Mouse (Mus musculus): ENCODE results near the gene Scfd2. TPM values are rescaled to one million over a fixed set of nuclear protein-coding genes. Genes with fewer than 3 reads are reported as not detected.

Scfd2 gene
- polyA plus RNA-seq, 1 experiment from 2014 or later: 13.2 TPM

- no peaks in the 10 kb centered on the region for H3K27me3 ChIP-seq (replicated peaks; ENCODE audit: control insufficient read depth, insufficient read depth, low read length)
- no peak for DNase-seq (ENCODE audit: low spot score)
- no peaks in the 10 kb centered on the region for H3K9me3 ChIP-seq (ENCODE audit: control insufficient read depth, low read length)
- peaks cover 14% of the 10 kb centered on the region for H3K4me1 ChIP-seq (replicated peaks; ENCODE audit: control insufficient read depth, insufficient read depth, low read length)
- H3K9ac ChIP-seq (ENCODE audit: low read length): no peak overlapping the region
- no peaks in the 10 kb centered on the region for H3K36me3 ChIP-seq (ENCODE audit: control insufficient read depth, insufficient read depth, low read length)
- no peak for ATAC-seq (replicated peaks; ENCODE audit: low FRiP score, low TSS enrichment, low read depth)
- 51% methylated on average over 4 of the region's 4 CpGs for WGBS
- H3K27ac ChIP-seq (ENCODE audit: low read depth): no peak overlapping the region
- H3K4me2 ChIP-seq (ENCODE audit: low read length): no peak overlapping the region
- H3K4me3 ChIP-seq (ENCODE audit: low read depth, low read length): no peak overlapping the region
Observed at GRCm38 (mm10) chr5:74365984-74366709, 165.4 kb downstream of the Scfd2 start.

DNA sequence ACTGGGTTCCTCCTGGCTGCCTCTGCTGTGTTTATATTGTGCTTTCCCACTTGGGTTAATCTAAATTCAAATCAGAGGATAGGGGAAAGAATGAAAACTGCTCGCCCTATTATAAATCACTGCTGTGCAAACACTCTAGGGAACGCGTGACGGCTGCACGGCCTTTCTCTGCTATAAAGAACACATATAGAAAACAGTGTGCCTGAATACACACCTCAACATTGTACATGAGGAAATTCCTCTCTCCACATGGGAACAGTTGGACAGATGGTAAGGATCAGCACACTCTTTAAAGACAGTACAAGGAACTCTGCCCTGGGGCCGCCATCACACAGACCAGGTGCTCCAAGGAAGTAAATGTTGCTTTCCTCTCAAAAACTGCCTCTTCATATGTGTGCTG, 166.2 kb downstream of the Scfd2 start:
- no peaks in the 10 kb centered on the region for H3K27me3 ChIP-seq (replicated peaks; ENCODE audit: control insufficient read depth, insufficient read depth, low read length)
- peaks cover 14% of the 10 kb centered on the region for H3K4me1 ChIP-seq (replicated peaks; ENCODE audit: control insufficient read depth, insufficient read depth, low read length)
- H3K36me3 ChIP-seq (ENCODE audit: control insufficient read depth, insufficient read depth, low read length): no peaks in the 10 kb centered on the region
- H3K9me3 ChIP-seq (ENCODE audit: control insufficient read depth, low read length): no peaks in the 10 kb centered on the region
- no peak for DNase-seq (ENCODE audit: low spot score)
- 31% methylated on average over 6 of the region's 6 CpGs for WGBS
- no peak overlapping the region for H3K4me3 ChIP-seq (ENCODE audit: low read depth, low read length)
- peak overlapping the region; percentile 3; the same call in 1 of the 2 replicates for H3K4me2 ChIP-seq (ENCODE audit: low read length)
- ATAC-seq (replicated peaks; ENCODE audit: low FRiP score, low TSS enrichment, low read depth): no peak
- no peak overlapping the region for H3K9ac ChIP-seq (ENCODE audit: low read length)
- H3K27ac ChIP-seq (ENCODE audit: low read depth): no peak overlapping the region

DNA sequence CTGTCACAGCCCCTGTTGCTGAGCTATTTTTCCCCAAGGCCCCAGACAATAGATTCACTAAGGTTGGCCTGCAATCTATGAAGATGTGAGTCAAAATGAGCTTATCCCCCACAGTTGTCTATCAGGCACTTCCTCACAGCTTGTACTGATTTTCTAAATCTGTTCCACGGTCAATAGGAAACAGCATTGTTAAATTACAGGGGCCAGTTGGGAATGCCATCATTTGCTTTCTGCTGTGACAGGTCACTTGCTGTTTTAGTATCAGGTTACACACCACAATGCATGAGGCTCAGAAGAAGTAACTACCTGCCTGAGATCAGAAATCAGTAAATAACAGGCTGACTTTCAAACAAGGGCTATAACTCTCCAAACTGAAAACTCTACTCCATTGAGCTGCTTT, 168.3 kb downstream of the Scfd2 start:
- Histone ChIP-seq H3K27me3 (replicated peaks; ENCODE audit: control insufficient read depth, insufficient read depth, low read length) (no peaks in the 10 kb centered on the region), H3K4me3 (ENCODE audit: low read depth, low read length) (no peak overlapping the region), H3K9me3 (ENCODE audit: control insufficient read depth, low read length) (no peaks in the 10 kb centered on the region), H3K4me1 (replicated peaks; ENCODE audit: control insufficient read depth, insufficient read depth, low read length) (peaks cover 14% of the 10 kb centered on the region), H3K9ac (ENCODE audit: low read length) (no peak overlapping the region), H3K36me3 (ENCODE audit: control insufficient read depth, insufficient read depth, low read length) (no peaks in the 10 kb centered on the region), H3K27ac (ENCODE audit: low read depth) (no peak overlapping the region), H3K4me2 (ENCODE audit: low read length) (no peak overlapping the region)
- DNase-seq (ENCODE audit: low spot score) (no peak), ATAC-seq (replicated peaks; ENCODE audit: low FRiP score, low TSS enrichment, low read depth) (no peak)
- 43% methylated on average over 1 of the region's 1 CpGs for WGBS

- Histone ChIP-seq H3K9me3 (ENCODE audit: control insufficient read depth, low read length) (no peaks in the 10 kb centered on the region), H3K4me3 (ENCODE audit: low read depth, low read length) (no peak overlapping the region), H3K4me2 (ENCODE audit: low read length) (no peak overlapping the region), H3K9ac (ENCODE audit: low read length) (no peak overlapping the region), H3K27ac (ENCODE audit: low read depth) (no peak overlapping the region), H3K4me1 (replicated peaks; ENCODE audit: control insufficient read depth, insufficient read depth, low read length) (peaks cover 13% of the 10 kb centered on the region), H3K27me3 (replicated peaks; ENCODE audit: control insufficient read depth, insufficient read depth, low read length) (no peaks in the 10 kb centered on the region), H3K36me3 (ENCODE audit: control insufficient read depth, insufficient read depth, low read length) (no peaks in the 10 kb centered on the region)
- ATAC-seq (replicated peaks; ENCODE audit: low FRiP score, low TSS enrichment, low read depth) (no peak), DNase-seq (ENCODE audit: low spot score) (no peak)
- 38% methylated on average over 5 of the region's 5 CpGs for WGBS
Observed at GRCm38 (mm10) chr5:74361531-74361930, 170.0 kb downstream of the Scfd2 start.

DNA sequence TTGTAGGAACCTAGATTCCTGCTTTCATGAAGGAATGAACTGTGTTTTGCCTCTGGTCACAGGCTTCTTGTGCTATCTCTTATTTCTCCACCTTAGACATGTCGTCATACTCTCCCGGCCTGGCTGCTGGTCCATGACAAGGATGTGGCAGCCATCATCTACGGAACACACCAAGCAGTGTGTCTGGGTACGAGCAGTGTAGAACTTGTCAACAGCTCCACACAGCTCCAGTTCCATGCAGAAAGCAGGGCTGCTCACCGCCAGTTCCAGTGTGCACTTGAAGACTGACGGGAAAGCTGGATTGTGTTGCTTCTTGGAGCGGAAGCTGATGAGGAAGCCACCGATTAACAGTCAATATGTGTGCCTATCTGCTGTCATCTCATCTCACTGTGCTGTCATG, 173.5 kb downstream of the Scfd2 start:
- H3K9me3 ChIP-seq (ENCODE audit: control insufficient read depth, low read length): no peaks in the 10 kb centered on the region
- no peaks in the 10 kb centered on the region for H3K4me1 ChIP-seq (replicated peaks; ENCODE audit: control insufficient read depth, insufficient read depth, low read length)
- H3K27ac ChIP-seq (ENCODE audit: low read depth): no peak overlapping the region
- no peak overlapping the region for H3K4me3 ChIP-seq (ENCODE audit: low read depth, low read length)
- no peaks in the 10 kb centered on the region for H3K36me3 ChIP-seq (ENCODE audit: control insufficient read depth, insufficient read depth, low read length)
- DNase-seq (ENCODE audit: low spot score) (no peak), ATAC-seq (replicated peaks; ENCODE audit: low FRiP score, low TSS enrichment, low read depth) (no peak)
- no peak overlapping the region for H3K9ac ChIP-seq (ENCODE audit: low read length)
- 94% methylated on average over 8 of the region's 8 CpGs for WGBS
- no peak overlapping the region for H3K4me2 ChIP-seq (ENCODE audit: low read length)
- no peaks in the 10 kb centered on the region for H3K27me3 ChIP-seq (replicated peaks; ENCODE audit: control insufficient read depth, insufficient read depth, low read length)

GRCm38 (mm10) chr5:74355416-74356177, 176.0 kb downstream of the Scfd2 start:
- Histone ChIP-seq H3K9me3 (ENCODE audit: control insufficient read depth, low read length) (no peaks in the 10 kb centered on the region), H3K27ac (ENCODE audit: low read depth) (no peak overlapping the region), H3K4me2 (ENCODE audit: low read length) (no peak overlapping the region), H3K9ac (ENCODE audit: low read length) (no peak overlapping the region), H3K27me3 (replicated peaks; ENCODE audit: control insufficient read depth, insufficient read depth, low read length) (no peaks in the 10 kb centered on the region), H3K4me3 (ENCODE audit: low read depth, low read length) (no peak overlapping the region), H3K4me1 (replicated peaks; ENCODE audit: control insufficient read depth, insufficient read depth, low read length) (no peaks in the 10 kb centered on the region), H3K36me3 (ENCODE audit: control insufficient read depth, insufficient read depth, low read length) (no peaks in the 10 kb centered on the region)
- ATAC-seq (replicated peaks; ENCODE audit: low FRiP score, low TSS enrichment, low read depth) (no peak), DNase-seq (ENCODE audit: low spot score) (no peak)
- WGBS: 71% methylated on average over 2 of the region's 2 CpGs

- WGBS: 80% methylated on average over 4 of the region's 4 CpGs
- Histone ChIP-seq H3K27ac (ENCODE audit: low read depth) (no peak overlapping the region), H3K9me3 (ENCODE audit: control insufficient read depth, low read length) (no peaks in the 10 kb centered on the region), H3K4me1 (replicated peaks; ENCODE audit: control insufficient read depth, insufficient read depth, low read length) (no peaks in the 10 kb centered on the region), H3K36me3 (ENCODE audit: control insufficient read depth, insufficient read depth, low read length) (no peaks in the 10 kb centered on the region), H3K27me3 (replicated peaks; ENCODE audit: control insufficient read depth, insufficient read depth, low read length) (no peaks in the 10 kb centered on the region), H3K4me3 (ENCODE audit: low read depth, low read length) (no peak overlapping the region), H3K9ac (ENCODE audit: low read length) (no peak overlapping the region), H3K4me2 (ENCODE audit: low read length) (no peak overlapping the region)
- no peak for ATAC-seq (replicated peaks; ENCODE audit: low FRiP score, low TSS enrichment, low read depth)
- no peak for DNase-seq (ENCODE audit: low spot score)
Observed at GRCm38 (mm10) chr5:74350909-74351308, 180.7 kb downstream of the Scfd2 start.

- ATAC-seq (replicated peaks; ENCODE audit: low FRiP score, low TSS enrichment, low read depth): no peak
- no peaks in the 10 kb centered on the region for H3K9me3 ChIP-seq (ENCODE audit: control insufficient read depth, low read length)
- no peaks in the 10 kb centered on the region for H3K27me3 ChIP-seq (replicated peaks; ENCODE audit: control insufficient read depth, insufficient read depth, low read length)
- no peaks in the 10 kb centered on the region for H3K36me3 ChIP-seq (ENCODE audit: control insufficient read depth, insufficient read depth, low read length)
- H3K4me2 ChIP-seq (ENCODE audit: low read length): no peak overlapping the region
- no peak for DNase-seq (ENCODE audit: low spot score)
- WGBS: 71% methylated on average over 11 of the region's 11 CpGs
- H3K27ac ChIP-seq (ENCODE audit: low read depth): no peak overlapping the region
- H3K4me1 ChIP-seq (replicated peaks; ENCODE audit: control insufficient read depth, insufficient read depth, low read length): no peaks in the 10 kb centered on the region
- no peak overlapping the region for H3K9ac ChIP-seq (ENCODE audit: low read length)
- H3K4me3 ChIP-seq (ENCODE audit: low read depth, low read length): no peak overlapping the region
Observed at GRCm38 (mm10) chr5:74348079-74348870, 183.3 kb downstream of the Scfd2 start.
